Mouse (Mus musculus) heart, postnatal 0 days (tissue): ENCODE data around the gene Dennd5a.

Experiments
- CTCF ChIP-seq: IDR thresholded peaks from 2 replicates; pipeline ENCODE4 v1.5.1; 2016; ENCODE audit warnings: antibody characterized with exemption, control low read depth, low read depth
- EP300 ChIP-seq: IDR thresholded peaks from 2 replicates; pipeline ENCODE4 v1.6.1; 2016; ENCODE audit warnings: antibody characterized with exemption, low read depth

DNA sequence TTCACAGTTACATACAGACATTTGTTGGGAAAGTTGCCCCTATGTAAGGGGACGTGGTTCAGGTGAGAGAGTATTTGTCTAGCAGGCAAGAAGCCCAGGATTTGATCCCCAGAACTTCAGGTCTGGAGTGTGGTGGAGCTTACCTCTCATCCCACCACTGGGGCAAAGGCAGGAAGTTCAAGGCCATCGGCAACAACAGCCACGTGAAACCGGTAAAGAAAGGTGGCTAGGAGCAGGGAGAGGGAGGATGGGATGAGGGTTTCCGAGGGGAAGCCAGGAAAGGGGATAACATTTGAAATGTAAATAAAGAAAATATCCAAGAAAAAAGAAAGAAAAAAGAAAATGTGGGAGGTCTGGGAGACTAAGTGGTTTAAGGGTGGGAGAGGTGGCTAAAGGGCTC, 87.1 kb downstream of the Dennd5a start:
- no peak for TF ChIP-seq EP300
- TF ChIP-seq CTCF, result no peak
